Mouse (Mus musculus) liver, embryonic 16.5 days (tissue): ENCODE data around the gene Svop. TPM values are rescaled to one million over a fixed set of nuclear protein-coding genes. Genes with fewer than 3 reads are reported as not detected.

ENCODE experiments used
- ATAC-seq: fragments of 200-750 bp; cut with Nextera tagmentation; 2 replicates; pipeline ENCODE4 v1.8.0; 2017; ENCODE audit warnings: low read depth, mild to moderate bottlenecking, moderate number of reproducible peaks, moderate library complexity
- H3K27ac ChIP-seq: fragments of 300-500 bp; sonication (generic); 2 replicates; pipeline ENCODE4 v1.5.1; 2014; ENCODE audit warnings: mild to moderate bottlenecking, low read length
- H3K27me3 ChIP-seq: fragments of 300-500 bp; sonication (generic); 2 replicates; pipeline ENCODE4 v1.6.1; 2014; ENCODE audit warnings: low read depth, low read length, mixed read lengths; ENCODE audit not compliant: control insufficient read depth, insufficient read depth
- H3K36me3 ChIP-seq: fragments of 300-500 bp; sonication (generic); 2 replicates; pipeline ENCODE4 v1.6.1; 2014; ENCODE audit warnings: mild to moderate bottlenecking; ENCODE audit not compliant: control insufficient read depth, insufficient read depth
- H3K4me1 ChIP-seq: fragments of 300-500 bp; sonication (generic); 2 replicates; pipeline ENCODE4 v1.6.1; 2014; ENCODE audit warnings: low read depth, low read length, mixed read lengths; ENCODE audit not compliant: control insufficient read depth
- H3K4me2 ChIP-seq: fragments of 300-500 bp; sonication (generic); 2 replicates; pipeline ENCODE4 v1.6.1; 2014; ENCODE audit warnings: low read depth, low read length, mixed read lengths
- H3K4me3 ChIP-seq: fragments of 300-500 bp; sonication (generic); 2 replicates; pipeline ENCODE4 v1.5.1; 2014; ENCODE audit warnings: low read depth, mild to moderate bottlenecking, low read length
- H3K9ac ChIP-seq: fragments of 300-500 bp; sonication (generic); 2 replicates; pipeline ENCODE4 v1.6.1; 2014; ENCODE audit warnings: low read depth, low read length
- H3K9me3 ChIP-seq: fragments of 300-500 bp; sonication (generic); replicated peaks from 2 replicates; pipeline ENCODE4 v1.6.1; 2016; ENCODE audit warnings: low read length; ENCODE audit not compliant: control insufficient read depth
- WGBS: fragments of 180-500 bp; shearing (Covaris S2); extraction: QIAGEN DNeasy Blood & Tissue Kit; methylation state at CpG from one replicate; pipeline ENCODE4 v1.1.7; 2014; ENCODE audit not compliant: insufficient replicate concordance; 5-methylcytosine and 5-hydroxymethylcytosine counted together
- polyA plus RNA-seq: library from polyadenylated mRNA; unstranded; fragments of >200 nt; fragmentation: Nextera tagmentation; extraction: Ambion mirVana; gene quantifications from 2 replicates; pipeline ENCODE4 v1.2.1, GENCODE M21; 2015

Svop gene
- polyA plus RNA-seq, 1 experiment from 2014 or later = 0.05 TPM

- no peak overlapping the region for H3K9ac ChIP-seq
- no peak for ATAC-seq
- no peaks in the 10 kb centered on the region for H3K9me3 ChIP-seq
- WGBS = 58% methylated on average over 4 of the region's 4 CpGs
- H3K27ac ChIP-seq = no peak overlapping the region
- no peaks in the 10 kb centered on the region for H3K36me3 ChIP-seq
- H3K27me3 ChIP-seq = no peaks in the 10 kb centered on the region
- H3K4me1 ChIP-seq = no peaks in the 10 kb centered on the region
- no peak overlapping the region for H3K4me2 ChIP-seq
- H3K4me3 ChIP-seq = no peak overlapping the region
Observed at GRCm38 (mm10) chr5:114063958-114064357, 27.4 kb downstream of the Svop start.

DNA sequence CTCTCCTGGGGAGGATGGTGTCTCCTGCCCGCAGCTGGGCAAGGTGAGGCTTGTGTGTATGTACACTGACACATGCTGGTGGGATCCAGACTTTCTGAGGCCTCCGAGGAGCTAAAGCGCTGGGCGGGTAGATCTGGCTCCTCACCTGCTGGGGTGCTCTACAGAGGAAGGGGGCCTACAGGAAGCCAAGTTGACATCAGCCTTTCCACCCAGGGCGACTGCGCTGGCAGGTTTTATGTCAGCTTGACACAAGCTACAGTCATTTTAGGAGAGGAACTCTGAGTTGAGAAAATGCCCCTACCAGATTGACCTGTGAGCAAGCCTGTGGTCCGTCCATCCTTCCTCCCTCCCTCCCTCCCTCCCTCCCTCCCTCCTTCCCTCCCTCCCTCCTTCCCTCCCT, 29.7 kb downstream of the Svop start:
- Histone ChIP-seq H3K27me3 (no peaks in the 10 kb centered on the region), H3K9me3 (0 out of 2 replicates have a peak, but pooled peaks cover 2% of the 10 kb centered on the region), H3K27ac (no peak overlapping the region), H3K4me3 (no peak overlapping the region), H3K4me1 (no peaks in the 10 kb centered on the region), H3K36me3 (no peaks in the 10 kb centered on the region), H3K4me2 (no peak overlapping the region), H3K9ac (no peak overlapping the region)
- no peak for ATAC-seq
- 22% methylated on average over 7 of the region's 7 CpGs for WGBS

- H3K4me2 ChIP-seq = no peak overlapping the region
- H3K36me3 ChIP-seq = no peaks in the 10 kb centered on the region
- H3K4me3 ChIP-seq = no peak overlapping the region
- H3K27me3 ChIP-seq = no peaks in the 10 kb centered on the region
- H3K27ac ChIP-seq = no peak overlapping the region
- WGBS = 68% methylated on average over 9 of the region's 9 CpGs
- no peak for ATAC-seq
- H3K4me1 ChIP-seq = no peaks in the 10 kb centered on the region
- H3K9ac ChIP-seq = no peak overlapping the region
- H3K9me3 ChIP-seq = 0 out of 2 replicates have a peak, but pooled peaks cover 2% of the 10 kb centered on the region
Observed at GRCm38 (mm10) chr5:114057129-114057731, 34.1 kb downstream of the Svop start.

DNA sequence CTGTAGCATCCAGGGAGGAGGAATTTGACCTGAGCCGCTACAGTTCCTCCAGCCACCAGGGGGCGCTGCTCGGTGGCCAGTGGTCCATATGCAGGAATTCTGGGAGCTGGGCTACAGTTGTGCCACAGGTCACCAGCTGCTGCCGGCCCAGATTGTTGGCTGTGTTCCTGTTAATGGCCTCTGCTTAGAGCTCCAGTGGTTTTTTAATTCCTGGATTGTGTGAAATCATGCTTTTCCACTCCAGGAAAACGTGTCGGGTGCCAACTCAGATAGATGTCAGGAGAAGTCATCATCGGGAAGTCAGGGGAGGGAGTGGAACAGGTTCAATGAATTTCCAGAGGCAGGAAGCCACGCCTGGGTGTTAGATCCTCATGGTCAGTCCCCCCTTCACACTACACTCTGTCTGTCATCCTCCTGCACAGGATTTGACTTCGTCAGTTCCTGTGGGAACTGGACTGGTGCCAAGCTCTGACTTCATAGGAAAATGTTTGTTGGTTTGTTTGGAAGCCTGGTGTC, 39.1 kb downstream of the Svop start:
- whole genome bisulfite sequencing = 24% methylated on average over 9 of the region's 9 CpGs
- ATAC-seq = no peak
- Histone ChIP-seq H3K9me3 (no peaks in the 10 kb centered on the region), H3K36me3 (no peaks in the 10 kb centered on the region), H3K27ac (no peak overlapping the region), H3K27me3 (no peaks in the 10 kb centered on the region; the same call in 1 of the 2 replicates), H3K9ac (no peak overlapping the region), H3K4me3 (no peak overlapping the region), H3K4me2 (0 out of 2 replicates have a peak overlapping the region, but pooled peaks have one; percentile 22), H3K4me1 (no peaks in the 10 kb centered on the region)

DNA sequence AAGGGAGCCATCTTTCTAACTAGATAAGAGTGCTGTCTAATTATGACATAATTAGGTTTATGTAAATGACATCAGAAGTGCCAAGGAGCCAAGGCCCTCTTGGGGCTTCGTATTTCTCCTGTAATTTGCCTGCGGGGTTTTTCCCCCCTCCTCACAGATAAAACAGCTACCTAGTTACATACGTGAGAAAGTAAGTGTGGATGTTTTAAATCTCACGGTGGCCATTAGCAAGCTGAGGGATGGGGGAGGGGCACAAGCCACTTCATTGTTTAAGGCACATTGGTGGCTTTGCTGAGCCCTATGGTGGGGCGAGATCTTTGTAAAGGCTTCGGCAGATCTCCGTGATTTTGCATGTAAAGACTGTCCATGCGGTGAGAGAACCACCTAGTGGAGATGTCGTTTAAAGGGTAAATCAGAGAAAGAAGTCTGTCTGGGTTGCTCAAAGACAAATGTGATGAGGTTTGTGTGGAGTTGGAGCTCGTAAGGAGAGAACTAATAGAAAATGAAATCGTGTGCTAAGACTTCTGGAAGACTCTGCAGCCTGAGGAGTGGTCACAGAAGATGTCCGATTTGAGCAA, 42.5 kb downstream of the Svop start:
- ATAC-seq = no peak
- Histone ChIP-seq H3K27ac (no peak overlapping the region), H3K4me1 (no peaks in the 10 kb centered on the region), H3K4me2 (no peak overlapping the region), H3K9me3 (no peaks in the 10 kb centered on the region), H3K9ac (no peak overlapping the region), H3K4me3 (no peak overlapping the region), H3K36me3 (no peaks in the 10 kb centered on the region), H3K27me3 (no peaks in the 10 kb centered on the region; the same call in 1 of the 2 replicates)
- 44% methylated on average over 12 of the region's 12 CpGs for WGBS

GRCm38 (mm10) chr5:114047182-114047581, 44.2 kb downstream of the Svop start:
- no peak for ATAC-seq
- H3K4me1 ChIP-seq = no peaks in the 10 kb centered on the region
- no peak overlapping the region for H3K4me2 ChIP-seq
- WGBS = 41% methylated on average over 5 of the region's 5 CpGs
- H3K4me3 ChIP-seq = no peak overlapping the region
- no peaks in the 10 kb centered on the region for H3K36me3 ChIP-seq
- H3K27ac ChIP-seq = no peak overlapping the region
- no peaks in the 10 kb centered on the region; the same call in 1 of the 2 replicates for H3K27me3 ChIP-seq
- H3K9me3 ChIP-seq = no peaks in the 10 kb centered on the region
- H3K9ac ChIP-seq = no peak overlapping the region

DNA sequence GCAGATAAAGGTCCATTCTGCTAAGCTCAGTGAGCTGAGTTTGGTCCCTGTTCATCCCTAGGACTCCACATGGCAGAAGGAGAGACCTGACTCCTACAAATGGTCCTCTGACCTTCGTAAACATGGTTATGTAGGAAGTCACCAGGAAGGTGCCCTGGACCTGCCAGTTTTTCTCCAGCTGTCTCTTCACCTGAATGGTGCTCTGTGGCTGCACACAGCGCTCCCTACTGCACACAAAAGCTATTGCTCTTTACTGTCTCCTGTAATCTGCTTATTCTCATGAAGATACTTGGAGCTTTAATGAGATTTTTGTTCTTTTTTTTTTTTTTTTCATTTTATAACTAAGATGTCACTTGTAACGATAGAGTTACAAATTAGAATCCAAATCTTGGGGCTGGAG, 44.8 kb downstream of the Svop start:
- H3K27me3 ChIP-seq = no peaks in the 10 kb centered on the region; the same call in 1 of the 2 replicates
- no peak overlapping the region for H3K4me2 ChIP-seq
- H3K9ac ChIP-seq = no peak overlapping the region
- H3K4me1 ChIP-seq = peaks cover 5% of the 10 kb centered on the region
- no peaks in the 10 kb centered on the region for H3K9me3 ChIP-seq
- no peaks in the 10 kb centered on the region for H3K36me3 ChIP-seq
- WGBS = 34% methylated on average over 3 of the region's 3 CpGs
- ATAC-seq = no peak
- no peak overlapping the region for H3K27ac ChIP-seq
- H3K4me3 ChIP-seq = no peak overlapping the region

GRCm38 (mm10) chr5:114046151-114046550, 45.2 kb downstream of the Svop start:
- WGBS = 18% methylated on average over 3 of the region's 3 CpGs
- Histone ChIP-seq H3K27ac (no peak overlapping the region), H3K9ac (no peak overlapping the region), H3K4me3 (no peak overlapping the region), H3K9me3 (no peaks in the 10 kb centered on the region), H3K27me3 (no peaks in the 10 kb centered on the region; the same call in 1 of the 2 replicates), H3K36me3 (no peaks in the 10 kb centered on the region), H3K4me2 (no peak overlapping the region), H3K4me1 (peaks cover 8% of the 10 kb centered on the region)
- no peak for ATAC-seq

DNA sequence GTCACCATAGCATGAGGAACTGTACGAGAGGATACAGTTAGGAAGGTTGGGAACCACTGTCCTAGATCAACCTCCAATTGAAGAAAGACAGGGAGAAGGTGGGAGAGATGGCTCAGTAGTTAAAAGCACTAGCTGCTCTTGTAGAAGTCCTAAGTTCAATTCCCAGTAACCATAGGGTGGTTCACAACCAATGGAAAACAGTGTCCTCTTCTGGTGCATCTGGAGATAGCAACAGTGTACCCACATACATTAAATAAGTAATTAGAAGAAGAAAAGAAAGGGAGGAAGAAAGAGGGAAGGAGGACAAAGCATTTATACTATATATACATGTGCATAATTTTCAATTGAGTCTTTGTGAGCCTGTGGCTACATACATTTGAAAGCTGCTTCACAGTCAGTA, 46.2 kb downstream of the Svop start:
- Histone ChIP-seq H3K4me2 (no peak overlapping the region), H3K9ac (no peak overlapping the region), H3K27ac (no peak overlapping the region), H3K4me1 (peaks cover 9% of the 10 kb centered on the region), H3K27me3 (no peaks in the 10 kb centered on the region; the same call in 1 of the 2 replicates), H3K9me3 (no peaks in the 10 kb centered on the region), H3K4me3 (no peak overlapping the region), H3K36me3 (no peaks in the 10 kb centered on the region)
- 56% methylated on average over 1 of the region's 1 CpGs for WGBS
- no peak for ATAC-seq
